Mouse (Mus musculus): ENCODE data around the gene Prpf6. TPM values are rescaled to one million over a fixed set of nuclear protein-coding genes. Genes with fewer than 3 reads are reported as not detected.

Prpf6 gene
- total RNA-seq, 2 experiments from 2014 or later, result 51.4 to 58.3 TPM

DNA sequence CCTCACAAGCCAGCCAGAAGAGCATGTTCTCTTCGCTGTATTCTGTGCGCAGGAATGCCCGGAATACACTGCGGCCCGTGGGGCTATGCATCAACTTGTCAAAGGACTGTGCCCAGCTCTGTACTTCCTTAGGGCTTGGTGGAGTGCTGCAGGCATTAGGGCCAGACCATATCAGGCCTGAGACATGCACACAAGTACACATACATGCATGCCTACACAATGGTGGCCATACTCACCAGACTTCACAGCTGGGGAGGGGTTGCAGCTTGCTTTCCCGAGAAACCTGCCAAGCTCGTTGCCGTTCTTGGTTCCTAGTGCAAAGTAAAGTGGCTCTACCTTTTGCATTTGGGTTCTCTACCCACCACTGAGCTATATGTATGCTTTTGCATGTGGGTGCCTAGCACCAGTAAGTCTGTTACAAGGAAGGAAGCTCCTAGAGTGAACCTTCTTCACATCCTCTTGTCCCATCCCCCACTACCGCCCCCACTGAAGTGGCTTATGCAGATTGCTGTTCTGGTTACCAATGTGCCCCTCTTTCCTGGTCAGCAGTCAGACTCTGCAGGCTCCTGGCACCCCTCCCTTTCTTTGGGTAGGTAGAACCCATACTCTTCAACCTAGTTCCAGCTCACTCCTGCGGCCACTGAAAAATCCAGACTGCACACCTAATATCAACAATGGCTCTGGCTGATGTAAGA is 97.9 kb downstream of the Prpf6 start:
- DNase-seq, result no peak

GRCm38 (mm10) chr2:181691083-181691482 is 99.4 kb downstream of the Prpf6 start:
- no peak for DNase-seq

DNA sequence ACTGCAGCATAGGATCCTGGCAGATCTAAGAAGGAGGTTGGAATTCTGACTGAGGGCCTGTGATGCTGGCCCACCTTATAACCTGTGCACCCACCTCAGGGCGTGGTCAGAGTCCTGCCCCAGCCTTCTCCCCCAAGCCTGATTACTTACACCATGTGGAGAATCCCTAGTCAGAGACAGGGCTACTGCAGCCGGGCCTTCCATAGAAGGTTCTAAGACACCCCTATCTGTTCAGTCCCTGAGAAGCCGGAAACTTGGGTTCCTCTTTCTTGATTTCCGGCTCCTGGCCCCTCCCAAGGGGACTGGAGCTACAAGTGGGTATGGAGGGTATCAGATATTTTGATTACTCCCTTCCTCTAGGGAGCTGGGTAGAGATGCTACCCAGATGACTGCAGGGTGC is 99.9 kb downstream of the Prpf6 start:
- DNase-seq, result no peak

DNA sequence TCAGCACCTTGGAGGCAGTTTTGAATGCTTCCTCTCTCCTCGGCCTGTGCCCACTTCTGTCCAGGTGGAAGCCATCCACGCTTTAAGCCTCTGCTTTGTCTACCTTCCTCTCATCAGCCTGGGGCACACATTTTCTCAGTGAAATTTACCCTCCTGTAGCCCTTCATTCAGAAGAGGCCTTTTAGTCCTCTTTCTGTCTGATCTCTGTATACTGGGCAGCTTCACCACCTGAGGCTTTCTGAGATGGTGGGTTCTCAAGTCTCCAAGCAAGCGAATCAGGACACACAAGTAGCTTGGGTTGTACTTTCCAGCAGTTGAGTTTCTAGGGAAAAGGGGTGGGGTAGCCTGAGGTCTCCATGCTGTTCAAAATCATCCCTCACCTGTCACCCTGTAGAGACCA is 100.6 kb downstream of the Prpf6 start:
- DNase-seq, result no peak

- peak; percentile 90 for DNase-seq
Observed at GRCm38 (mm10) chr2:181693339-181694280, 101.9 kb downstream of the Prpf6 start, which contains the start of gene Rgs19. Rgs19 (minus strand) TSS chr2:181693977.

- no peak for DNase-seq
Observed at GRCm38 (mm10) chr2:181694581-181694980, 102.9 kb downstream of the Prpf6 start.

- DNase-seq, result no peak
Observed at GRCm38 (mm10) chr2:181695776-181696175, 104.1 kb downstream of the Prpf6 start.

- no peak for DNase-seq
Observed at GRCm38 (mm10) chr2:181696801-181697420, 105.2 kb downstream of the Prpf6 start.

DNA sequence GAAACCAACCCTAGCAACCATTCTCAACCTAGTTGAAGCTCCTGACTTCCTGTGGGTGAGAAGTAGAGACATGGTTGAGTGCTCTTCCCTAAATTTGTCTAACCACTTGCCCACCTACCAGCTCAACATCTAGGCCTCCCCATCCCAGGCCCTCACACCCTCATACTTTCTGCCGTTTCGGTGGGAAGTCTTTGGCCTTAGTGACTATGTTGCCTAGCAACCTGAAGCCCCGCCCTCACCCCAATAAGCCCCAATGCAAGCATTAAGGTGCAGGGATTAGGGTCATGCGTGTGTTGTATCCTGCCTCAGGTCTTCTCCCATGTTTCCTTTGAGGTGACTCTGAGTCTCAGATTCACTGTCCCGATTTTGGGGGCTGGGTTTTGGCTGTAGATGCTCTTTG is 106.6 kb downstream of the Prpf6 start, which contains the start of gene Lkaaear1:
Lkaaear1 (minus strand) TSS at position 202 of the 400 bp plus-strand sequence.
- DNase-seq, result no peak

Small RNA genes lying within 50 kb of the gene (microRNA-seq; reads per million reads assigned to microRNA genes)
- gene Mir7006, result not detected

Other genes with a start within 250 kb of the Prpf6 start
- 10 to 100 TPM; 26.1 to 37.0 TPM for gene Zgpat, start 226.9 kb upstream of the Prpf6 start, total RNA-seq (2021)
- 10 to 100 TPM; 37.9 to 48.2 TPM for gene Arfrp1, start 226.5 kb upstream of the Prpf6 start, total RNA-seq (2021)
- 10 to 100 TPM in 1 of 2 experiments, 1 to 10 TPM in 1; 8.8 to 19.2 TPM for gene Lime1, start 211.8 kb upstream of the Prpf6 start, total RNA-seq (2021)
- 10 to 100 TPM; 17.2 to 23.6 TPM for gene Zbtb46, start 132.4 kb upstream of the Prpf6 start, total RNA-seq (2021)
- not detected for gene Abhd16b, start 98.7 kb upstream of the Prpf6 start, total RNA-seq (2021)
- 100 to 1,000 TPM in 1 of 2 experiments, 10 to 100 TPM in 1; 95.5 to 108 TPM for gene Tpd52l2, start 94.7 kb upstream of the Prpf6 start, total RNA-seq (2021)
- gene Dnajc5, start 71.4 kb upstream of the Prpf6 start, total RNA-seq (2021), result 10 to 100 TPM; 89.0 to 91.5 TPM
- 10 to 100 TPM; 55.1 to 86.5 TPM for gene Uckl1, start 7.0 kb upstream of the Prpf6 start, total RNA-seq (2021)
- gene Zfp512b, start 935 bp downstream of the Prpf6 start, total RNA-seq (2021), result 10 to 100 TPM; 52.5 to 92.4 TPM
- gene Samd10, start 7.3 kb downstream of the Prpf6 start, total RNA-seq (2021), result 10 to 100 TPM in 1 of 2 experiments, 1 to 10 TPM in 1; 10.0 to 11.7 TPM
- not detected for gene Gm29797, start 65.2 kb downstream of the Prpf6 start, total RNA-seq (2021)
- 10 to 100 TPM; 59.1 to 62.5 TPM for gene Sox18, start 79.8 kb downstream of the Prpf6 start, total RNA-seq (2021)
- gene Tcea2, start 88.4 kb downstream of the Prpf6 start, total RNA-seq (2021), result 10 to 100 TPM; 11.4 to 13.5 TPM
- 10 to 100 TPM; 22.4 to 23.7 TPM for gene Rgs19, start 102.1 kb downstream of the Prpf6 start, total RNA-seq (2021)
- gene Lkaaear1, start 106.6 kb downstream of the Prpf6 start, total RNA-seq (2021), result not detected
- gene Oprl1, start 123.1 kb downstream of the Prpf6 start, total RNA-seq (2021), result 1 to 10 TPM; 1.3 to 2.4 TPM
- gene Myt1, start 171.5 kb downstream of the Prpf6 start, total RNA-seq (2021), result 1 to 10 TPM; 6.4 to 8.0 TPM
- 10 to 100 TPM; 54.3 to 63.2 TPM for gene Pcmtd2, start 246.0 kb downstream of the Prpf6 start, total RNA-seq (2021)

Measured in adrenal gland, postnatal 10 days (tissue).